Mouse (Mus musculus) ES-Bruce4 (cell line): ENCODE data around the gene Vangl2.

Experiments
- CTCF ChIP-seq: IDR thresholded peaks from one replicate; pipeline ENCODE4 v1.8.1; 2011; ENCODE audit warnings: low read depth, low read length
- POLR2A ChIP-seq: IDR thresholded peaks from one replicate; pipeline ENCODE4 v1.8.1; 2011; ENCODE audit warnings: low read length; ENCODE audit not compliant: insufficient read depth

- no peak for TF ChIP-seq POLR2A
- TF ChIP-seq CTCF, result peak; percentile 86
These were observed 27.6 kb downstream of the Vangl2 start for GRCm38 (mm10) chr1:172000641-172001040.
